Mouse (Mus musculus) heart, adult 2 months (tissue): ENCODE data around the gene Gstp2.
"Not testable (repeated sequence)": the region's sequence is repeated elsewhere in the genome, so short reads cannot be mapped to it uniquely, and the experiment has no call there.

Experiments
- CTCF ChIP-seq: fragments of 200-600 bp; IDR thresholded peaks from 2 replicates; pipeline ENCODE4 v1.8.1; 2022; ENCODE audit warnings: antibody characterized with exemption, mild to moderate bottlenecking, moderate library complexity
- EP300 ChIP-seq: fragments of 200-500 bp; IDR thresholded peaks from 2 replicates; pipeline ENCODE4 v1.6.1; 2011; ENCODE audit warnings: low read depth, low read length, control low read depth; ENCODE audit not compliant: insufficient read depth
- POLR2A ChIP-seq: fragments of 200-500 bp; IDR thresholded peaks from 2 replicates; pipeline ENCODE4 v1.6.1; 2011; ENCODE audit warnings: mild to moderate bottlenecking, low read depth, low read length, control low read depth; ENCODE audit not compliant: insufficient read depth

DNA sequence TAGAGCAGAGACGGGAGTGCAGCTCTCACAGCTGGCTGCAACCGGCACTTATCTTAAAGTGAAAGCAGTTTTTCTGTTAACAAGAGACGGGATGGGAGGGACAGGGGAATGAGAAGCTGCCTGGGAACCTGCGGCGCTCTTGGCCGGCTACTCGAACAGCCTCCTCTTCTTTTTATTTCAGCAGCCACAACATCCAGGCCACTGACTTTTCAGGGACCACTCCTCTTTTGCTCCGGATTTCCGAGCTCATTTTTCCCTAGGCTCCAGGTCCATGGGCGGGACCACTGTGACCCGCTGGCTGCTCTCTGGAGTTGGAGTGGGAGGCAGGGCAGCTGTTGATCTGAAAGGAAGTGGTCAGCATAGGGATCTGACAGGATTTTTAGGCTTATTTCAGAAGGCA is 18.7 kb upstream of the Gstp2 start:
- not testable (repeated sequence) for TF ChIP-seq EP300, CTCF, POLR2A
